Mouse (Mus musculus): ENCODE results near the gene H2al1m. TPM values are rescaled to one million over a fixed set of nuclear protein-coding genes. Genes with fewer than 3 reads are reported as not detected.

Gene H2al1m
- not detected for polyA plus RNA-seq (2014; fragmentation: Illumina TruSeq; extraction: RNeasy Lipid Tissue Mini Kit (QIAGEN cat#74804); ENCODE audit: insufficient read depth, low read depth, low replicate concordance)

GRCm38 (mm10) chrX:9283464-9283863, at the start of gene H2al1m:
TSS of gene H2al1m (plus strand) at chrX:9283764.

GRCm38 (mm10) chrX:9256766-9257165, 26.8 kb upstream of the H2al1m start, which contains the start of gene Gm14862:
TSS of gene Gm14862 (minus strand) at chrX:9256899.

GRCm38 (mm10) chrX:9272460-9273361, 10.9 kb upstream of the H2al1m start, which contains the start of gene Xk:
TSS of gene Xk (plus strand) at chrX:9272756.

Other genes starting within 250 kb of the H2al1m start
- not detected for gene Fthl17f, start 220.7 kb upstream of the H2al1m start, polyA plus RNA-seq (2014; fragmentation: Illumina TruSeq; extraction: RNeasy Lipid Tissue Mini Kit (QIAGEN cat#74804); ENCODE audit: insufficient read depth, low read depth, low replicate concordance)
- gene 4930402K13Rik, start 179.2 kb upstream of the H2al1m start, polyA plus RNA-seq (2014; fragmentation: Illumina TruSeq; extraction: RNeasy Lipid Tissue Mini Kit (QIAGEN cat#74804); ENCODE audit: insufficient read depth, low read depth, low replicate concordance) = not detected
- 0.11 TPM for gene Lancl3, start 83.9 kb upstream of the H2al1m start, polyA plus RNA-seq (2014; fragmentation: Illumina TruSeq; extraction: RNeasy Lipid Tissue Mini Kit (QIAGEN cat#74804); ENCODE audit: insufficient read depth, low read depth, low replicate concordance)
- gene Gm14862, start 26.9 kb upstream of the H2al1m start, polyA plus RNA-seq (2014; fragmentation: Illumina TruSeq; extraction: RNeasy Lipid Tissue Mini Kit (QIAGEN cat#74804); ENCODE audit: insufficient read depth, low read depth, low replicate concordance) = not detected
- gene Xk, start 11.0 kb upstream of the H2al1m start, polyA plus RNA-seq (2014; fragmentation: Illumina TruSeq; extraction: RNeasy Lipid Tissue Mini Kit (QIAGEN cat#74804); ENCODE audit: insufficient read depth, low read depth, low replicate concordance) = 0.71 TPM
- not detected for gene H2al1k, start 66.9 kb downstream of the H2al1m start, polyA plus RNA-seq (2014; fragmentation: Illumina TruSeq; extraction: RNeasy Lipid Tissue Mini Kit (QIAGEN cat#74804); ENCODE audit: insufficient read depth, low read depth, low replicate concordance)
- gene Cybb, start 204.0 kb downstream of the H2al1m start, polyA plus RNA-seq (2014; fragmentation: Illumina TruSeq; extraction: RNeasy Lipid Tissue Mini Kit (QIAGEN cat#74804); ENCODE audit: insufficient read depth, low read depth, low replicate concordance) = 16.8 TPM

Measured in lung, adult 10 weeks (tissue).